Mouse (Mus musculus) 416B (cell line): ENCODE data around the gene Atraid.

ENCODE experiments used
- DNase-seq: peaks from one replicate; pipeline ENCODE4 v3.0.0; 2011; ENCODE audit warnings: low read depth

Gene Atraid

DNA sequence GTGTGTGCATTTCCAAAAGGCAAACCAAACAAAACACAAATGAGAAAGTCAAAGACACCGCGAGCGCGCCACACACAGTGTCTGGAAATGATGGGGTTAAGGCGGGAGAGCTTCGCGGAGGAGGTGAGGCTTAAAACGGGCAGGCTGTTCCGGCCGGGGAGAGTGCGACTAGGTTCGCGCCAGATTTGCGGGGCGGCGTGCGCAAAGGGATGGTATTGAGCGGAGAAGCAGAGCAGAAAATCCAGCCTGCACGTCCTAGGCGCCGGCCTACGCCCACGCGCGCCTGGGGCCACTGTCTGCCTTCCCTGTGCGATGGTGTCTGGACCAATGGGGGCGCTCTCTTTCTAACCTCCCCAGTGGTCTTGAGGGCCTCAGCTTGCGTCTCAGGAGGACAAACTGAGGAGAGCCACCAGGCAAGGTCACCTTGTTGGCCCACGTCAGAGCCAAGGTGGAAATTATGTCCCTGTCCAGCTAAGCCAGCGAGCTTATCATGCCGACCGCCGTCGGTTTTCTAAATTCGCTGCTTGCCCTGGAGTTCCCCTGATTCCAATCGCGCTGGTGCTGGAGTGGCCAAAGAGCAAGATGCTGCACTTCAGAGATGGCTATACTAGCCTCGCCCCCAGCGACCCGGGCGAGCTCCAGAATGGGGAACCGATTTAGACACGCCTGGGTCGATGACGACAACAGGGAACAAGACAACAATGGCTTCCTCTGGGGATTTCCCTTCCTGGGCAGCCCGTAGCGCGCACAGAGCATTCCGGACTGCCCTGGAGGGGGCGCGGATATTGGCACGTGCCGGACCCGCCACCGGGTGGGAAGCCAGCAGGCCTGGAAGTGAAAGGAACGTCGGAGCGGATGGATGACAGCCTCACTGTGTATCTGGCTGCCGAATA lies 46.9 kb downstream of the Atraid start:
- no peak for DNase-seq

DNA sequence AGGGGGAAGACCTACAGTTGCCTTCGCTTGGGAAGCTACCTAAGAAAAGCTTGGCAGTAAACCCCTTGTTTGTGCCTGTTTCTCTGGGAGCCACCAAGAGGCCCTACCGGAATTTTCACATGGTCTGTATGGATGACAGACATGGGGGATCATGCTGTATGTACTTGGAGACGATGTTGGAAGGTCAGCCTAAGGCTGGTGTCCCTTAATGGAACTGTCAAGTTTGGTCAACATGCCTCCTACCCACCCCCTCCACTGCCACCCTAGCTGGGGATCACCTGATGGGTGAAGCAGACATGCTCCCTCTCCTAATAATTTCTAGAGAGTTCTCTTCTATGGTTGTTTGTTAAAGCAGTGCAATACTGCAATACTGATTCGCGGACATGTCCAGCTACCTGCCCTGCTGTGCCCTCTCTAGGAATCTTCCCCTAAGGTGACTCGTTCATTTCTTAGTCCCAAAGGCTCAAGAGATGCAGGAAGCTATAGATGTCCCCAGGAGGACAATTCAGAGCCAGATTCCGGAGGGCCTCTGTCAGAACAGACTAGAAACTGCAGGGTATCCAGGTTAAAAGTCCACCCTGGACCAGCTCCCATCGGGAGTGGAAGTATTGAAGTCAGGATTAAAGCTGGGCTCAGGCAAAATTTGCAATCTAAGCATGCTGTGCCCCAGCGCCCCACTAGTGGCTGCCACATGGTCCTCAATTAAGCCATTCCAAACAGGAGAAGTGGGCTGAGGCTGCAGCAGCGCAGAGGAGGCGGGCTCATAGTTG lies 47.8 kb downstream of the Atraid start:
- no peak for DNase-seq
